Mouse (Mus musculus): ENCODE measurements around the gene Gm29666.

Gm29666 gene

GRCm38 (mm10) chr15:84919938-84920337 lies at the start of gene Gm29666:
TSS of gene Gm29666 (minus strand) at chr15:84920038.
- in situ Hi-C loops (cut with MboI) = no loop called here

- in situ Hi-C loops (cut with MboI) = no loop called here
Observed at GRCm38 (mm10) chr15:84968534-84968933, 48.7 kb upstream of the Gm29666 start.

GRCm38 (mm10) chr15:84965575-84966360 lies 45.9 kb upstream of the Gm29666 start:
- in situ Hi-C loops (cut with MboI) = no loop called here

- in situ Hi-C loops (cut with MboI) = no loop called here
Observed at GRCm38 (mm10) chr15:84964771-84965170, 44.9 kb upstream of the Gm29666 start.

- in situ Hi-C loops (cut with MboI) = no loop called here
Observed at GRCm38 (mm10) chr15:84962518-84962917, 42.7 kb upstream of the Gm29666 start.

- in situ Hi-C loops (cut with MboI) = no loop called here
Observed at GRCm38 (mm10) chr15:84960692-84961091, 40.9 kb upstream of the Gm29666 start.

GRCm38 (mm10) chr15:84959891-84960290 lies 40.1 kb upstream of the Gm29666 start:
- in situ Hi-C loops (cut with MboI) = no loop called here

- in situ Hi-C loops (cut with MboI) = no loop called here
Observed at GRCm38 (mm10) chr15:84958331-84958730, 38.5 kb upstream of the Gm29666 start.

- in situ Hi-C loops (cut with MboI) = no loop called here
Observed at GRCm38 (mm10) chr15:84957851-84958250, 38.0 kb upstream of the Gm29666 start.

GRCm38 (mm10) chr15:84953259-84953658 lies 33.4 kb upstream of the Gm29666 start:
- in situ Hi-C loops (cut with MboI) = no loop called here

- in situ Hi-C loops (cut with MboI) = no loop called here
Observed at GRCm38 (mm10) chr15:84950053-84950452, 30.2 kb upstream of the Gm29666 start.

GRCm38 (mm10) chr15:84948990-84949389 lies 29.2 kb upstream of the Gm29666 start:
- in situ Hi-C loops (cut with MboI) = no loop called here

- in situ Hi-C loops (cut with MboI) = no loop called here
Observed at GRCm38 (mm10) chr15:84944319-84944718, 24.5 kb upstream of the Gm29666 start.

GRCm38 (mm10) chr15:84942647-84943285 lies 22.9 kb upstream of the Gm29666 start:
- in situ Hi-C loops (cut with MboI) = no loop called here

GRCm38 (mm10) chr15:84940102-84940501 lies 20.3 kb upstream of the Gm29666 start:
- in situ Hi-C loops (cut with MboI) = no loop called here

GRCm38 (mm10) chr15:84934901-84935300 lies 15.1 kb upstream of the Gm29666 start:
- in situ Hi-C loops (cut with MboI) = no loop called here

- in situ Hi-C loops (cut with MboI) = no loop called here
Observed at GRCm38 (mm10) chr15:84932351-84932750, 12.5 kb upstream of the Gm29666 start.

- in situ Hi-C loops (cut with MboI) = no loop called here
Observed at GRCm38 (mm10) chr15:84925495-84926018, 5.7 kb upstream of the Gm29666 start.

- in situ Hi-C loops (cut with MboI) = no loop called here
Observed at GRCm38 (mm10) chr15:84924781-84925315, 5.0 kb upstream of the Gm29666 start.

GRCm38 (mm10) chr15:84923508-84924181 lies 3.8 kb upstream of the Gm29666 start:
- in situ Hi-C loops (cut with MboI) = no loop called here

GRCm38 (mm10) chr15:84922884-84923507 lies 3.2 kb upstream of the Gm29666 start, which contains the start of gene Nup50:
TSS of gene Nup50 (plus strand) at chr15:84923411.
- in situ Hi-C loops (cut with MboI) = no loop called here

GRCm38 (mm10) chr15:84913201-84913600 lies 6.6 kb downstream of the Gm29666 start:
- in situ Hi-C loops (cut with MboI) = no loop called here
